ENCODE assay signal across 18 mouse cellular contexts in genomic region chr19:46310312-46310865, GRCm38 (mm10). TPM values are rescaled to one million over a fixed set of nuclear protein-coding genes. Genes with fewer than 3 reads are reported as not detected.
DNase-seq lines count a peak whose midpoint lies in the region; ATAC-seq and TF ChIP-seq lines count a peak whose summit lies in the region.
"Had no signal": no experiment of that assay in that cellular context is flagged by ENCODE, and none has a peak within 500 bp of the region (broad histone marks: within the 10 kb centered on the region; RNA-seq: fewer than 3 reads in every experiment).

No protein-coding gene starts in this region.

- no peak for ATAC-seq in intestine, embryonic 14.5 days (replicated peaks; ENCODE audit: low FRiP score, low TSS enrichment, low read depth)
- ATAC-seq in intestine, postnatal 0 days, result no peak

- no peak overlapping the region for H3K9ac ChIP-seq in intestine, embryonic 14.5 days (ENCODE audit: low read length)
- H3K9ac ChIP-seq in intestine, postnatal 0 days (ENCODE audit: low read depth, low read length), result no peak overlapping the region
- H3K9ac ChIP-seq: embryonic facial prominence, embryonic 13.5 days; hindbrain, embryonic 15.5 days; limb, embryonic 12.5 days; lung, embryonic 14.5 days had no signal

- no peak overlapping the region for H3K4me3 ChIP-seq in intestine, embryonic 14.5 days (ENCODE audit: low read depth, low read length)
- H3K4me3 ChIP-seq in intestine, postnatal 0 days (ENCODE audit: low read depth, low read length), result no peak overlapping the region
- H3K4me3 ChIP-seq: embryonic facial prominence, embryonic 13.5 days; forebrain, embryonic 10.5 days; heart, adult 2 months; hindbrain, embryonic 15.5 days; limb, embryonic 12.5 days had no signal

- DNase-seq in cerebellum, adult 8-10 months, result peak; percentile 16
- DNase-seq in cerebellum, postnatal 4 days (ENCODE audit: low spot score in 2 of 2), result no peak
- peak; percentile 49 for DNase-seq in intestine, embryonic 14.5 days (ENCODE audit: low spot score)
- DNase-seq in testis, postnatal 10 days (ENCODE audit: low spot score), result peak; percentile 37
- DNase-seq in testis, postnatal 14 days (ENCODE audit: low spot score), result no peak
- no peak for DNase-seq in left cerebral cortex, postnatal 10 days (ENCODE audit: extremely low spot score in 1 of 2, low spot score in 2 of 2)
- DNase-seq: kidney, adult 2 months; kidney, postnatal 4 days; lung, embryonic 14.5 days; midbrain, embryonic 14.5 days; right cerebral cortex, postnatal 14 days had no signal

- H3K4me2 ChIP-seq in intestine, embryonic 14.5 days (ENCODE audit: low read length), result no peak overlapping the region
- H3K4me2 ChIP-seq in intestine, postnatal 0 days (replicated peaks; ENCODE audit: low read depth), result no peak overlapping the region
- H3K4me2 ChIP-seq: embryonic facial prominence, embryonic 13.5 days; hindbrain, embryonic 15.5 days; limb, embryonic 12.5 days; lung, embryonic 14.5 days had no signal

- WGBS in intestine, embryonic 14.5 days, result 91% methylated on average over 12 of the region's 12 CpGs
- 88% methylated on average over 12 of the region's 12 CpGs for WGBS in intestine, postnatal 0 days

- peaks cover 34% of the 10 kb centered on the region for H3K36me3 ChIP-seq in intestine, embryonic 14.5 days (ENCODE audit: control insufficient read depth, insufficient read depth, low read length)
- peaks cover 37% of the 10 kb centered on the region for H3K36me3 ChIP-seq in intestine, postnatal 0 days (ENCODE audit: control insufficient read depth, insufficient read depth)

- H3K4me1 ChIP-seq in intestine, embryonic 14.5 days (replicated peaks; ENCODE audit: control insufficient read depth, insufficient read depth, low read length), result peaks cover 26% of the 10 kb centered on the region
- H3K4me1 ChIP-seq in intestine, postnatal 0 days (replicated peaks; ENCODE audit: control insufficient read depth, insufficient read depth, low read length), result 0 out of 2 replicates have a peak, but pooled peaks cover 7% of the 10 kb centered on the region

- no peaks in the 10 kb centered on the region for H3K9me3 ChIP-seq in intestine, embryonic 14.5 days (ENCODE audit: control insufficient read depth, low read length)
- H3K9me3 ChIP-seq in intestine, postnatal 0 days (ENCODE audit: control insufficient read depth), result no peaks in the 10 kb centered on the region
- H3K9me3 ChIP-seq: embryonic facial prominence, embryonic 13.5 days; forebrain, embryonic 10.5 days; hindbrain, embryonic 15.5 days; limb, embryonic 12.5 days had no signal

- H3K27me3 ChIP-seq in intestine, embryonic 14.5 days (replicated peaks; ENCODE audit: control insufficient read depth, insufficient read depth, low read length), result peaks cover 6% of the 10 kb centered on the region; the same call in 1 of the 2 replicates
- peaks cover 8% of the 10 kb centered on the region; the same call in 1 of the 2 replicates for H3K27me3 ChIP-seq in intestine, postnatal 0 days (replicated peaks; ENCODE audit: control insufficient read depth, insufficient read depth, low read length)

- no peak for TF ChIP-seq CTCF in intestine, postnatal 0 days (IDR thresholded peaks at IDR 0.05; ENCODE audit: low read depth)

- H3K27ac ChIP-seq in intestine, embryonic 14.5 days (ENCODE audit: low read depth), result no peak overlapping the region
- H3K27ac ChIP-seq in intestine, postnatal 0 days (ENCODE audit: low read depth, low read length), result no peak overlapping the region
- H3K27ac ChIP-seq: embryonic facial prominence, embryonic 13.5 days; forebrain, embryonic 10.5 days; heart, adult 2 months; hindbrain, embryonic 15.5 days; limb, embryonic 12.5 days; macrophage had no signal

- intact Hi-C loops in left cerebral cortex, postnatal 10 days (cut with DNase I), result no loop called here

RNA-seq across cellular contexts. Expression of gene Nfkb2, which starts 6.3 kb away (rescaled TPM):
- 7.9 and 9.2 TPM in 2 replicates for polyA plus RNA-seq in intestine, embryonic 14.5 days (2014; fragmentation: Nextera tagmentation; extraction: Ambion mirVana)
- 6.1 and 6.7 TPM in 2 replicates for polyA plus RNA-seq in intestine, postnatal 0 days (2015; fragmentation: Nextera tagmentation; extraction: Ambion mirVana)
- 1 to 10 TPM; 2.0 to 2.4 TPM for total RNA-seq in left cerebral cortex, postnatal 10 days (2021)

RNA-seq across cellular contexts. Expression of gene Psd, which starts 16.6 kb away (rescaled TPM):
- polyA plus RNA-seq in intestine, embryonic 14.5 days (2014; fragmentation: Nextera tagmentation; extraction: Ambion mirVana), result 36.4 and 43.9 TPM in 2 replicates
- 27.1 and 30.1 TPM in 2 replicates for polyA plus RNA-seq in intestine, postnatal 0 days (2015; fragmentation: Nextera tagmentation; extraction: Ambion mirVana)
- 100 to 1,000 TPM; 631 to 653 TPM for total RNA-seq in left cerebral cortex, postnatal 10 days (2021)

RNA-seq across cellular contexts. Expression of gene Fbxl15, which starts 17.6 kb away (rescaled TPM):
- polyA plus RNA-seq in intestine, embryonic 14.5 days (2014; fragmentation: Nextera tagmentation; extraction: Ambion mirVana), result 17.5 and 17.7 TPM in 2 replicates
- polyA plus RNA-seq in intestine, postnatal 0 days (2015; fragmentation: Nextera tagmentation; extraction: Ambion mirVana), result 22.0 and 25.3 TPM in 2 replicates
- total RNA-seq in left cerebral cortex, postnatal 10 days (2021), result 10 to 100 TPM; 25.9 to 29.2 TPM

RNA-seq across cellular contexts. Expression of gene Cuedc2, which starts 28.1 kb away (rescaled TPM):
- polyA plus RNA-seq in intestine, embryonic 14.5 days (2014; fragmentation: Nextera tagmentation; extraction: Ambion mirVana), result 154 and 176 TPM in 2 replicates
- polyA plus RNA-seq in intestine, postnatal 0 days (2015; fragmentation: Nextera tagmentation; extraction: Ambion mirVana), result 78.8 and 80.0 TPM in 2 replicates
- total RNA-seq in left cerebral cortex, postnatal 10 days (2021), result 100 to 1,000 TPM; 183 to 200 TPM

RNA-seq across cellular contexts. Expression of gene Mfsd13a, which starts 30.5 kb away (rescaled TPM):
- 12.3 and 12.7 TPM in 2 replicates for polyA plus RNA-seq in intestine, embryonic 14.5 days (2014; fragmentation: Nextera tagmentation; extraction: Ambion mirVana)
- polyA plus RNA-seq in intestine, postnatal 0 days (2015; fragmentation: Nextera tagmentation; extraction: Ambion mirVana), result 11.8 and 12.7 TPM in 2 replicates
- 10 to 100 TPM; 22.0 to 23.5 TPM for total RNA-seq in left cerebral cortex, postnatal 10 days (2021)

Comparison
In these comparisons a context has a peak if more than half of its experiments do, and no peak if none do; other contexts are left out.
1. DNase-seq: peak in cerebellum, adult 8-10 months (single experiment), intestine, embryonic 14.5 days (single experiment) and testis, postnatal 10 days (single experiment); none in cerebellum, postnatal 4 days (0 of 2), testis, postnatal 14 days (single experiment) and left cerebral cortex, postnatal 10 days (0 of 2).